Mouse (Mus musculus): ENCODE results near the gene Diras2.

Gene Diras2

GRCm38 (mm10) chr13:52465141-52465540, 65.9 kb downstream of the Diras2 start:
- DNase-seq (ENCODE audit: low read depth, low spot score), result no peak

GRCm38 (mm10) chr13:52459982-52460381, 71.1 kb downstream of the Diras2 start:
- DNase-seq (ENCODE audit: low read depth, low spot score), result no peak

GRCm38 (mm10) chr13:52457889-52458324, 73.2 kb downstream of the Diras2 start:
- no peak for DNase-seq (ENCODE audit: low read depth, low spot score)

DNA sequence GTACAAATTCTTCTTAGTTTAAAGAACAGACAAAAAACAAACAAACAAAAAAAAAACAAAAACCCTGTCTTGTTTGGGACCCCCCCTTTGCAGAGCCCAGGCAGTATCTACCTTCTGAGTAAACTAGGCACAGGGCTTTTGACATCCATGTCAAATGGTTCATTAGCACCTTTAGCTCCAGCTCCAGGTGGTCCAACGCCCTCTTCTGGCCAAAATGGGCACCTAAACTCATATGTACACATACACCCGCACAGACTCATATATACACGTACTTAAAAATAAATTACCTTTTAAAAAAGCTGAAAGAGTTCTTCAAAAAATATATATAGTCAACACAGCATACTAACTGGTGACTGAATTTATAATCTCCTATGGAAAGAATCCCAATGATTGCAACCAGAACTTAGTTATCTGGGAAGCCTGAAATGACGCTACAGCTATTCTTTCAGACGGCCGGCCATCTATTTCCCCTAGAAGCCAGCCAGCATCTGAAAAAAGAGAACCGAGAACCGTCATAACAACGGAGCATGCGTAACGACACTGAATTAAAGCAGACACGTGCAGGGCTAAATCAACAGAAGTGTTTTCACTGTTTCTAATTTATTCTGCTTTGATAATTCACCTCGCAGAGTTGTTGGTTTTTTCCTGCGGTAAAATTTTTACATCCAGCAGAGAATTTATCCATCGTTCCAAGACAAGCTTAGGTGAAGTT, 73.7 kb downstream of the Diras2 start:
- no peak for DNase-seq (ENCODE audit: low read depth, low spot score)

GRCm38 (mm10) chr13:52455329-52455728, 75.8 kb downstream of the Diras2 start:
- no peak for DNase-seq (ENCODE audit: low read depth, low spot score)

- DNase-seq (ENCODE audit: low read depth, low spot score), result no peak
These were observed 76.3 kb downstream of the Diras2 start for GRCm38 (mm10) chr13:52454708-52455250.

All from skeletal muscle tissue, adult 2 months (tissue).